Mouse (Mus musculus): Measurements from ENCODE around the gene Zswim3. TPM values are rescaled to one million over a fixed set of nuclear protein-coding genes. Genes with fewer than 3 reads are reported as not detected.

Gene Zswim3
- polyA plus RNA-seq, 1 experiment = 2.2 TPM

- Histone ChIP-seq H3K27me3 (replicated peaks; ENCODE audit: control insufficient read depth, insufficient read depth, low read length) (no peaks in the 10 kb centered on the region), H3K4me3 (ENCODE audit: insufficient read depth, low read depth, low read length) (no peak overlapping the region), H3K27ac (ENCODE audit: insufficient read depth, low read depth, low read length) (no peak overlapping the region), H3K4me1 (ENCODE audit: control insufficient read depth, insufficient read depth, low read length) (peaks cover 15% of the 10 kb centered on the region), H3K36me3 (ENCODE audit: control insufficient read depth, insufficient read depth, low read length) (no peaks in the 10 kb centered on the region)
- peak; percentile 51 for DNase-seq
- 61% methylated on average over 7 of the region's 7 CpGs for WGBS
- TF ChIP-seq POLR2A (IDR thresholded peaks at IDR 0.05; ENCODE audit: low read depth, low read length) (no peak), CTCF (conservative IDR thresholded peaks at IDR 0.05; ENCODE audit: insufficient read depth, insufficient read length, low read depth, low read length) (no peak)
Observed at GRCm38 (mm10) chr2:164806614-164807013, 1.7 kb downstream of the Zswim3 start.

DNA sequence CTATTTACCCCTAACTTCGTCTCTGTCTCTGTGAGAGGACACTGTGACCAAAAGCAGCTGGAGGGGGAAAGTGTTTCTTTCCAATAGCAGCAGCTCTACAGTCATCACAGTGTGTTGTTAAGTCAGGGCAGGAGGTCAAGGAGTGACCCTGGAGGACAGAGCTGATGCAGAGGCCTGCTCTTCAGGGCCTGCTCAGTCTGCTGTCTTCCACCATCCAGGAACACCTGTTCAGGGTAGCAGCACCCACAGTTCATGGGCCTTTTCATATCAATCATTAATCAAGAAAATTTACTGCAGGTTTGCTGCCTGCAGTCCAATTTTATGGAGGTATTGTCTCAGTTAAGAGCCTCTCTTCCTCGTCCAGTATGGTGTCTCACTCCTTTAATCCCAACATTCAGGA, 8.7 kb downstream of the Zswim3 start:
- Histone ChIP-seq H3K27me3 (replicated peaks; ENCODE audit: control insufficient read depth, insufficient read depth, low read length) (no peaks in the 10 kb centered on the region), H3K4me1 (ENCODE audit: control insufficient read depth, insufficient read depth, low read length) (no peaks in the 10 kb centered on the region), H3K36me3 (ENCODE audit: control insufficient read depth, insufficient read depth, low read length) (no peaks in the 10 kb centered on the region), H3K4me3 (ENCODE audit: insufficient read depth, low read depth, low read length) (no peak overlapping the region), H3K27ac (ENCODE audit: insufficient read depth, low read depth, low read length) (no peak overlapping the region)
- peak; percentile 38 for DNase-seq
- TF ChIP-seq CTCF (conservative IDR thresholded peaks at IDR 0.05; ENCODE audit: insufficient read depth, insufficient read length, low read depth, low read length) (no peak), POLR2A (IDR thresholded peaks at IDR 0.05; ENCODE audit: low read depth, low read length) (no peak)
- 36% methylated on average over 2 of the region's 2 CpGs for WGBS

DNA sequence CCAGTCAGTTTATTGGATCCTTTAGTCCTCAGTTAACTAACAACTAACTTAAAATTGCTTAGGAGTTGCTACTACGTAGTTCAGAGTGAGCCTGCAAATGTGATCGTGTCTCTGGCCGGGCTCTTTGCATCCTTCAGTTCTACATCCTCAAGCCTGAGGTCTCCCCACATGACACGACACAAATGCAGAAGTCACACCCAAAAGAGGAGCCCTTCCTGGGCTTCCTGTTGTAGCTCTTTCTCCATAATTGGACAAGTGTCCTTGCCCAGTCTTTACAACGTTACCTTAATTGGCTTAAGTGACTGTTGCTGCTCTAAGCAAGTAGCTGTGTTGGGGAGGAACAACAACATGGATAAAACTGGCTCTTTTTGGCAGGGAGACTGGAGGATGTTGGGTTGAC, 10.4 kb downstream of the Zswim3 start:
- TF ChIP-seq CTCF (conservative IDR thresholded peaks at IDR 0.05; ENCODE audit: insufficient read depth, insufficient read length, low read depth, low read length) = no peak
- no peak for TF ChIP-seq POLR2A (IDR thresholded peaks at IDR 0.05; ENCODE audit: low read depth, low read length)
- Histone ChIP-seq H3K27ac (ENCODE audit: insufficient read depth, low read depth, low read length) (no peak overlapping the region), H3K4me3 (ENCODE audit: insufficient read depth, low read depth, low read length) (no peak overlapping the region), H3K4me1 (ENCODE audit: control insufficient read depth, insufficient read depth, low read length) (no peaks in the 10 kb centered on the region), H3K36me3 (ENCODE audit: control insufficient read depth, insufficient read depth, low read length) (no peaks in the 10 kb centered on the region), H3K27me3 (replicated peaks; ENCODE audit: control insufficient read depth, insufficient read depth, low read length) (no peaks in the 10 kb centered on the region)
- WGBS = 87% methylated on average over 5 of the region's 5 CpGs
- DNase-seq = no peak

DNA sequence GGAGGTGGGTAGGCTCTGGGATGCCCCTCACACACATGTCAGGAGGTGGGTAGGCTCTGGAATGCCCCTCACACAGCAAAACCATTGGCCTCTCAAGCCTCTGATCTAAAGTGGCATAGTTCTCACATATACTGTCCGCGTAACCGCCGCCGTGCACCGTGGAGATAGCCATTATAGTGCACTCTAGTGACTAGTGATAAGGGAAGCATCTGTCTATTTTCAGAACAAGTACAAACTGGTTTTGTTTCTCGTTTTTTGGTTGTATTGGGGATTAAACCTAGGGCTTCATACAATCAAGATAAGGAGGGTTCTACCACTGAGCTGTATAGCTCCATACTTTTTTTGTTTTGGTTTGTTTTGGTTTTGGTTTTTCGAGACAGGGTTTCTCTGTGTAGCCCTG, 10.9 kb downstream of the Zswim3 start:
- Histone ChIP-seq H3K27ac (ENCODE audit: insufficient read depth, low read depth, low read length) (no peak overlapping the region), H3K36me3 (ENCODE audit: control insufficient read depth, insufficient read depth, low read length) (no peaks in the 10 kb centered on the region), H3K27me3 (replicated peaks; ENCODE audit: control insufficient read depth, insufficient read depth, low read length) (no peaks in the 10 kb centered on the region), H3K4me1 (ENCODE audit: control insufficient read depth, insufficient read depth, low read length) (no peaks in the 10 kb centered on the region), H3K4me3 (ENCODE audit: insufficient read depth, low read depth, low read length) (no peak overlapping the region)
- TF ChIP-seq CTCF (conservative IDR thresholded peaks at IDR 0.05; ENCODE audit: insufficient read depth, insufficient read length, low read depth, low read length) = no peak
- 93% methylated on average over 8 of the region's 8 CpGs for WGBS
- DNase-seq = no peak

DNA sequence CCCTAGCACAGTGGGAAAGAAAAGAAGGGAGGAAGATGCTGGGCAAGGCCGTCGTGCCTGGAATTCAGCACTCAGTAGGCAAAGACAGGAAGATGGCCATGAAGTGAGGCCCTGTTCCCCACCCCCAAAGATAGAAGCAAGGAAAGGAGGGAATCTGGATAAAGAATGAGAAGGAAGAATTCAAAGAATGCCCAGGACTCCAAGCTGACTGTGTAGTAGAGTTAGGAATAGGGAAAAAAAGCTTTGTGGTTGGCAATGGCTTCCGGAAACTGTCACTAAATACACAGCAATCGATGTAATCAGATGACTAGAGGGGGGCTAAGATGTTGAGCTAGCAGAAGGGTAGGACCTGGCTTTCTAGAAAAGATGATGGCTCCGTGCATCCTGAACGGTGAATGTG, 12.3 kb downstream of the Zswim3 start:
- TF ChIP-seq POLR2A (IDR thresholded peaks at IDR 0.05; ENCODE audit: low read depth, low read length) = no peak
- TF ChIP-seq CTCF (conservative IDR thresholded peaks at IDR 0.05; ENCODE audit: insufficient read depth, insufficient read length, low read depth, low read length) = no peak
- no peak overlapping the region for H3K4me3 ChIP-seq (ENCODE audit: insufficient read depth, low read depth, low read length)

DNA sequence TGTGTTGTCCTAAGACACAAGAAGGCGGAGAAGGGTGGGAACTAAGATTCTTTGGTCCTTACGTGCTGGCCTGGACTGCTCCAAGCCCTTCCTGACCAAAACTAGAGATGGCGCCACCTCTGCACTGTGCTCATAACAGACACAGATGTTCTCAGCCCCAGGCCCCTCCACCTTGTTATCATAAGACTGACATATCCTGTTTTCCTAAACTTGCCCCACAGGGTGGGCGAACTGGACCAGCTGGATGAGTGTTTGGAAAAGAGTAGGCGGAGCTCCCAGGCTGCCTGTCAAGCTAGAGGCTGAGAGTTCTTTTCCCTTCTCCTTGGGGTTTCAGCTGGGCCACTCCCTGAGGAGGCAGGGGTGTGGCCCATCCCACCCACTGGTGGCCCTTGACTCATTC, 12.8 kb downstream of the Zswim3 start:
- H3K27ac ChIP-seq (ENCODE audit: insufficient read depth, low read depth, low read length) = no peak overlapping the region
- no peak overlapping the region for H3K4me3 ChIP-seq (ENCODE audit: insufficient read depth, low read depth, low read length)
- no peaks in the 10 kb centered on the region; the same call in 1 of the 2 replicates for H3K4me1 ChIP-seq (ENCODE audit: control insufficient read depth, insufficient read depth, low read length)
- TF ChIP-seq CTCF (conservative IDR thresholded peaks at IDR 0.05; ENCODE audit: insufficient read depth, insufficient read length, low read depth, low read length) (no peak), POLR2A (IDR thresholded peaks at IDR 0.05; ENCODE audit: low read depth, low read length) (no peak)
- no peak for DNase-seq
- H3K36me3 ChIP-seq (ENCODE audit: control insufficient read depth, insufficient read depth, low read length) = no peaks in the 10 kb centered on the region
- 81% methylated on average over 5 of the region's 5 CpGs for WGBS
- H3K27me3 ChIP-seq (replicated peaks; ENCODE audit: control insufficient read depth, insufficient read depth, low read length) = no peaks in the 10 kb centered on the region

More for the DNA sequence above, 12.3 kb downstream of the Zswim3 start:
- Histone ChIP-seq H3K4me1 (ENCODE audit: control insufficient read depth, insufficient read depth, low read length) (no peaks in the 10 kb centered on the region), H3K36me3 (ENCODE audit: control insufficient read depth, insufficient read depth, low read length) (no peaks in the 10 kb centered on the region), H3K27me3 (replicated peaks; ENCODE audit: control insufficient read depth, insufficient read depth, low read length) (no peaks in the 10 kb centered on the region), H3K27ac (ENCODE audit: insufficient read depth, low read depth, low read length) (no peak overlapping the region)
- 85% methylated on average over 6 of the region's 6 CpGs for WGBS
- no peak for DNase-seq

DNA sequence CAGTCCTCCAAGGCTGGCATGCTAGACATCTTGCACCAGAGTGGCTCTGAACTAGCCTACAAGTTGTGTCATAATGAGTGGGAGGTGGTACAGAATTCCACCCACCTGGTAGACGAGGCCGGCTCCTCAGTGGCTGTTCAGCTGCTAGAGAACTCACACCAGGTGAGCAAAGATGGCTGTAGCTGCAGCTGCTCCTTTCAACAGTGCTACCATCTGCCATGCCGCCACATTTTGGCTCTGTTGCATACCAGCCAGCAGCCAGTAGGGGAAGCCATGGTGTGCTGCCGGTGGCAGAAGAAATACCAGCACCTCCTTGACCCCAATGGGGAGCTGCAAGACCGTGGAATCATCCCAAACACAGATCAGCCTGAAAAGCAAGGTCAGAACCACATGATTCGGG, 16.2 kb downstream of the Zswim3 start:
- Histone ChIP-seq H3K4me1 (ENCODE audit: control insufficient read depth, insufficient read depth, low read length) (no peaks in the 10 kb centered on the region; the same call in 1 of the 2 replicates), H3K27me3 (replicated peaks; ENCODE audit: control insufficient read depth, insufficient read depth, low read length) (no peaks in the 10 kb centered on the region), H3K27ac (ENCODE audit: insufficient read depth, low read depth, low read length) (no peak overlapping the region), H3K4me3 (ENCODE audit: insufficient read depth, low read depth, low read length) (no peak overlapping the region), H3K36me3 (ENCODE audit: control insufficient read depth, insufficient read depth, low read length) (peaks cover 3% of the 10 kb centered on the region; the same call in 1 of the 2 replicates)
- no peak for DNase-seq
- TF ChIP-seq CTCF (conservative IDR thresholded peaks at IDR 0.05; ENCODE audit: insufficient read depth, insufficient read length, low read depth, low read length) (no peak), POLR2A (IDR thresholded peaks at IDR 0.05; ENCODE audit: low read depth, low read length) (no peak)
- 90% methylated on average over 6 of the region's 6 CpGs for WGBS
